Mouse (Mus musculus) regulatory T cell (primary cell): Measurements from ENCODE around the gene Cep95.

Experiments used
- in situ Hi-C: fragments of 300-600 bp; cut with MboI, MseI; formaldehyde crosslinking; loops from one replicate; pipeline ENCODE4 v1.15.1; 2025; ENCODE audit warnings: high pct_unique_total_duplicates

Gene Cep95

DNA sequence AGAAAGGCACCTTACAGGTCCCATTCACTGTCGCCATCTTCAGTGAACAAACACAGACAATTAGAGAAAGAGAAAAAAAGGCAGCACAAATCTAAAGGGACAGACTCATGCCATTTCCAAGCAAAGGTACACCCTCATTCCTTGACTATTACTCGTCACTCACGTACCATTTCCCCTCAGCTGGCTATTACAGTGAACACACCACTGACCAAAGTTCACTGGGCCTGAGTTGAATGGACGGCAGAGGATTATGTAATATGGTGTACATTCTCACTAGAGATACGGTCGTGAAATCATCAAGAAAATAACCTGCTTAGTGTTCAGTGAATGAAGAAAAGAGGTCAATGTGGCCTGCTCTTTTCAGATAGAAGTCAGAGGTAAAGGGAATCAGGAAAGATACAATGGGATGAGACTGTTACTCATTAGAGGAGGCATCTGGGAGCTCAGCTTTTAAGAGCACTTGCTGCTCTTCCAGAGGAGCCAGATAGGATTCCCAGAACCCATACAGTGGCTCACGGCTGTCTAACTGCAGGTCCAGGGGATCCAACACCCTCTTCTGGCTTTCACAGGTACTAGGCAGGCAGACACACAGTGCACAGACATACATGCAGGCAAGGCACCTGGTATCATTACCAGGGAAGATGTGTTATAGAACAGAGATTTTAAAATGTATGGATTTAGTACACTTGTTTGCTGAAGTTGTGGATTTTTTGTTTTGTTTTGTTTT, 23.5 kb downstream of the Cep95 start:
- in situ Hi-C loops, result no loop called here

GRCm38 (mm10) chr11:106814601-106815320, 25.7 kb downstream of the Cep95 start:
- in situ Hi-C loops, result no loop called here

DNA sequence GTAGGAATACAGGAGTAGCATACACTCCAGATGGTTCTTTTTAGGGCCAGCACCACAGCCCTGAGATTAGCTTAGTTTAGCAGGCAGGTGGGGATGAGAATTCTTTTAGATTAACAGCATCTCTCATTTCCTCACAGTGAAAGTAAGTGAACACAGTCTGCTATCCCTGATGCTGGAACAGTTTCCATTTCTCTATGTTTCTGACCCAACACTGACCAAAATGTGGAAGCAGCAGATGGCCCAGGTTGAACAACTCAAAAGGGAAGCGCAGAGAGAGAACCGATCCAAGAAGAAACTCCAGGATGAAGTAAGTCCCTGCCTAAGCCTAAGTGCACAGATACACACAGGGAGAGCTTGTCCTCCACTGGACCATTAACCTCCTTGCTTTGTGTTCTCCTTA, 26.3 kb downstream of the Cep95 start:
- in situ Hi-C loops, result no loop called here

- in situ Hi-C loops, result no loop called here
Observed at GRCm38 (mm10) chr11:106815761-106816160, 26.7 kb downstream of the Cep95 start.

DNA sequence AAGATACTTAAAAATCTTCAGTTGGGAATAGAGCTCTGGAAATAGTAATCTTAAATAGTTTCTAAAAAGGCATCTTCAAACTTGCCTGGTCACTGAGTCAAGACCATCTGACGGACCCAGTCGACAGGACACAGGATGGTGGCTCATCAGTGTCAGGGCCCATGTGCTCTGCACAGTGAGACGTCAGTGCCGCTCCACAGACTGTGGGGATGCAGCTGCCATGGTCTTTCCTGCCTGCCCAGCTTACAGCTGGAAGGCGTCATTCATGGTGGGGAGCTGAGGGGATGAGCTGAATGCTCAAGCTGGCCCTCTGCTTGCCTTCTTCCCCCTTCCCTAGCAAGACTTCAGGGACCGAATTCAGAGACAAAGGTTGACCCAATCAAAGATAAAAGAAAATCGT, 27.3 kb downstream of the Cep95 start:
- in situ Hi-C loops, result no loop called here

DNA sequence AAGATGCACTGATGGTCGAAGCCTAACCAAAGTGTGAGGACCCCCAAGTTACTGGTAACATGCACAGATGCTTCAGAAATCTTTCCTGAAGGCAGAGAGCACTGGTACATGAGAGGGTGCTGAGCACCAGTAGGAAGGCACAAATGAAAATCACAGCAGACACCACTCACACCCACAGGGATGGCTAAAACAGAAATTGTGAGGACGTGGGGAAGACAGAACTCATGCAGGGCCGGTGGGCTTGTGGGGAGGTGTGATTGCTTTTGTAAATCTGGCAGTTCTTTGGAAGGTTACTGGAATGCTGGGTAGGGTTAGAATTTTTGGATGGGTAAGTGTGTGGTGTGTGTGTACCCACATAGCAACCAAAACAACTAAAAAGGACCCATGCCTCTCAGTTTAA, 28.1 kb downstream of the Cep95 start:
- in situ Hi-C loops, result no loop called here

DNA sequence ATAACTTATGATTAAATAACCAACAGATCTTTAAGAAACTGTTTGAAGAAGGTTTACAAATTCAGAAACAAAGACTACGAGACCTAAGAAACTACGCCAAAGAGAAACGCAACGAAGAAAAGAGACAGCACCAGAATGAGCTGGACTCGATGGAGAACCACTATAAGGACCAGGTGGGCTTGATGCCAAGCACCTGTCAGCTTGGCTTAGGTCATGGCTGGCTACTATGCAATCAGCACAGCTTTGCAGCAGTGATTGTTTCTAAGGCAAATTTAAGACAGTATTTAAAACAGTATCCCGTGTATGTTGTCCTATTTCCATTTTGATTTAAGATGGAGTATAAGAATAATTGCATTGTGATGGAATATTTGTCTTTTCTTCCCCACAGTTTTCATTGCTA, 28.8 kb downstream of the Cep95 start:
- in situ Hi-C loops, result no loop called here

DNA sequence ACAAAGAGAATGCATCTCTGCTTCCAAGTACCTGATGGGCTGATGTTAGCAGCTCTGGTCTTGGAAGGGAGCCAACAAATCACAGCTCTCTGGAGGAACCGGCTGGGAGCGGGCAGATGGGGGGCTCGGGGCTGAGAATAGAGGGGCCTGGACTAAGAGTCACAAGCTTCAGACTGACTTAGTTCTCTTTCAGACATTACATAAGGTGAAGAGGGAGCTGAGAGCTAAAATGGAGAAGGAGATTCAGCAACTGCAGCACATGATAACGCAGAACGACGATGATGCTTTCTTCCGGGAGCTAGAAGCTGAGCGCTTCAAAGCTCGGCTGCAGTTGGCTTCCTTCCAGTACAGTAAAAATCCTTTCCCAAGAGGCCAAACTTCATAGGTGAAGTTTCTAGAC, 29.3 kb downstream of the Cep95 start:
- in situ Hi-C loops, result no loop called here

DNA sequence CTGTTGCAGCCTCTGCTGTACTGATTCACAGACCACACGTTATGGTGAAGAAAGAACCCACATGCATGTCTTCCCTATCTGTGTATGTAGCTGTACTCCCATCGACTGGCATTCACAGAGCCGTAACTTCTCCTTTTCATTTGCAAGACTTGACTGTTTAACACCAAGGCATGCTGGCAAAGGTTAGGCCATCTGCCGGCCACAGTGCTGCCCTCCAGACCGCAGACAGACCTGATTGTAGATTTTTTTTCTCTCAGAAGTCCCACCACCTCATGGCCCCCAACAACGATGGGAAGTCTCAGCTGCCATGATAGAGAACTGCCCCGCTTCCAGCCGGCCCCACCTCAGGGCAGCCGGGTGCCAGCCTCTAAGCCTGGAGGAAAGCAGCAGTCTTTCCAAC, 30.5 kb downstream of the Cep95 start:
- in situ Hi-C loops, result no loop called here

DNA sequence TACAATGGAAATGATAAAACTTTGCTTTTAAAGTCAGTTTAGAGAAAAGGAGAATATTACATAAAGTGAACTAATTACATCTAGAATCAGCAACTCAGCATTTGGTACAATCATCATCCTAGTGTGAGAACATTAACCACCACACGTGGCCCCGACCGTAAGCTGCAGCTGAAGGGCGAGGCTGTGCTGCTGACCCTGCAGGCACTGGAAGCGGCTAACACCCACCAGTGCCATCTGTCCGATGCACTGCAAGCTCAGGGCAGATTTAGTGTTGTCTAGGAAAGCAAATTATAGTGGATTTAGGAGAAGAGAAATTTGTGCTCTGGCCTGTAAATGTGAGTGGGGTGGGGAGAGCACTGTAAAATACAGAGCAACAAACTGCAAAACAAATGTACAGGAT, 31.2 kb downstream of the Cep95 start:
- in situ Hi-C loops, result no loop called here

DNA sequence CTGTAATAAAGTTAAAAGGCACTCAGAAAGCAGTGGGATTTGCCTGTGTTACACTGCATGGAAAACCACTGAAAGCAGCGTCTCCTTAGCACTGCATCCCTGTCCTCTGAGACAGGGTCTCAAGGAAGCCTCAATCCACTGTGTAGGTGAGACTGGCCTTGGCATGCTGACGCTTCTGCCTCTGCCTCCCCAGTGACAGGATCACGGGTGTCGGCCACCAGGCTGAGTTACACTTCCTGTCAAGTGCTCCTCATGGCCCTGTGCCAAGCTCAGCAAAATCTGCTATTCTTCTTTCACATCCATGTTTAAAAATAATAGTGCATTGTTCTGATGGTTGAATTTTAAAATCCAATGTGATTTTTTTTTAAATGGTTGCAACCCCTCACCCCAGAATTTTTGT, 31.9 kb downstream of the Cep95 start:
- in situ Hi-C loops, result no loop called here

DNA sequence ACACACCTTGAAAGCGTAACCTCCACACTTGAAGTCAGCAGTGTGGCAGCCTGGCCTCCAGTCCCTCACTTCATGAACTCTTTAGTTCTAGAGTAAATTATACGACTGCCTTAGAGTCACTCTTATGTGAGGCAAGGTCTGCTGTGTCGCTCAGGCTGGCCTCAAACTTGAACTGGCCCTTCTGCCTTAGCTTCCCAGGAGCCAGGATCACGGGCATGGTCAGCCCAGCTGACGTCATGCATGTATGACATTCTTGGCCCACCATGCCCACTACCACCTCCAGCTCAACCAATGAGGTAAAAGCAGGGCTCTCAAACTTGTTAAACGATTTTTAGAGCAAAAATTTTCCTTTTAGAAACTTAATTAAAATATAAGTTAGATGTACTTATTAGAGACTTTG, 32.3 kb downstream of the Cep95 start:
- in situ Hi-C loops, result no loop called here

DNA sequence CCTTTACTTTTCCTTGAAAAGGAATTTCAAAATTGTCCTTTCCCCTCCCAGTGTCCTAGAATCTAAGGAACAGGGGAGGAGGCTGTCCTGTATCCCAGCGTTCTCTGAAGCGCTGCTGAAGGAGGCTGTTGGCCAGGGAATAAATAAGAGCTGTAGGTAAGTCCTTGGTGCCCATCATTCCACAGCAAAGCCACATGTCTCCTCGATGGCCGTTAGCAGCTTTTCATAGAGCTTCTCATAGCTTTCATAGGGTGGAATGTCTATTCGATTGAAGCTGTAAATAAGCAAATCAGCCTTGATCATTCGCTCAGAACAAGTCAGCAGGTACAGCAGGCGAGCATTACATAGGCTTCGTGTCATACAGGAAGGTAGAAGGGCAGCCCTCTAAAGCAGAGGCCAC, 33.4 kb downstream of the Cep95 start:
- in situ Hi-C loops, result no loop called here

- in situ Hi-C loops, result no loop called here
Observed at GRCm38 (mm10) chr11:106822911-106823310, 33.9 kb downstream of the Cep95 start.

DNA sequence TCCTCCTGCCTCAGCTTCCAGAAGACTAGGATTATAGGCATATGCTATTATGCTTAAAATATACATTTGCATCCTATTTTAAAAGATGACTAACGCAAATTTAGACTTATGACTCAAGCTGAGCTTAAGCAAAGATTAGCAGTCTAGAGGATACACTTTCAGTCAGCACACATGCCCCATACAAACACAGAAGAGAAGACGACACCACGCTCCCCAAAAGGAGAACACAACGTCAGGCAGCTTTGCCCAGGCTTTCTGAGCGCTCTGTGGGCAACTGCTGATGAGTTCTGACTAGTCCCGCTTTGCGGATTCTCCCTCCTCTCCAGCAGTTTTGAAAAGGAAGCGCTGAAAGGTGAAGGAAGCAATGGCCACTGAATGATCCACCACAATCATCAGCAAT, 34.7 kb downstream of the Cep95 start:
- in situ Hi-C loops, result no loop called here

DNA sequence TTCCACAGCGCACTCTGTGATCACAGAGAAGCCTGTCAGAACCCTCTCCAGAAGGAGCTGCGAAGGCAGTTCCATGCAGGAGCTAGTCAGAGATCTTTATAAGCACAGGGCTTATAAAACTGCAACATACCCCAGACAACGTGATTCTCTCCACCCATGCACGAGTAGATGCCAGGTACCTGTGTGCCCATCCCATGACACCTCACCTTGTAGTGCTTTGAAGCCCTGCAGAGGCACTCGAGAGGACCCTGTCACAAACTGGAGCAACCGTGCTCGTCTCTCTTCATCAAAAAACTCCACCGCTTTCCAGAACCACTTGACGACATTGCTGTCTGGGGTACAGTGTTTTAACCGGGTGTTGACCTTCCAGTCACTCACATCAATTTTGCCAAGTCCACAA, 35.4 kb downstream of the Cep95 start:
- in situ Hi-C loops, result no loop called here

GRCm38 (mm10) chr11:106828079-106828478, 39.0 kb downstream of the Cep95 start:
- in situ Hi-C loops, result no loop called here

DNA sequence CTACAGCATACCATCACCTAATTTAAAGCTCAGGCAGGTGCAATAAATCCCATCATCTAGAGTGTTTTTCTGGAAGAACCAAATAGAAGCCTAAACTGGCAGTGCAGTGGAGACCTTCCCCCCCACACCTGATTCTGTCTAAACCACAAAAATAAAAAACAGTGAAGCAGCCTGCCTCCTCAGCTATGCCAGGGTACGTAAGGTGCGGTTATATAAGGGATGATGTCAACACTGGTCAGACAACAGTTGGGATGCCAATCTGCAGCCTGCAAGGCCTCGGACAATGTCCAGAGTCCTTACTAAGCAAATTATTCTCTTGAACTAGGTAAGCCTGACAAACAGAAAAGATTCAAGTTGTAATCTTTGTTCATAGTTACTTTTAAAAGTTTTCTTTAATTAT, 53.0 kb downstream of the Cep95 start:
- in situ Hi-C loops, result loop anchor here (10.0 kb wide), 1 partner anchor 133 kb away; no protein-coding TSS in a partner anchor

DNA sequence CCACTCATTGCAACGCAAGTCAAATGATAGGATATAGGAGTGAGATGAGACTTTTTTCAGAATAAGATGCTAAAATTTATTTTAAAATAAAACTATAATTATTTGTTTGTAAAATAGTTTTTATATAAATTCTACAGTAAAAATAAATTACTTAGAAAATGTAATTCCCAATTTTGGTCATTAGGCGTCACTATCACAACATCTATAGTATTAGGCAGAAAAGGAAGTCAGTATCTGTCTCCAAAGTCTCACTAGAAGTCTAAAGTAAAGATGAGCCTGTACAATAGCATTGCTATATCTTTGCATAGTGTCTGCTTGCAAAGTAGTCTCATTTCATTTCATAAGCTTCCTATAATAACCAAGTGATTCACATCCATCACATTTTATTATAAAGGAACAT, 62.4 kb downstream of the Cep95 start:
- in situ Hi-C loops, result no loop called here
